8 mouse cellular contexts compared by ENCODE assay signal in the genomic region with DNA sequence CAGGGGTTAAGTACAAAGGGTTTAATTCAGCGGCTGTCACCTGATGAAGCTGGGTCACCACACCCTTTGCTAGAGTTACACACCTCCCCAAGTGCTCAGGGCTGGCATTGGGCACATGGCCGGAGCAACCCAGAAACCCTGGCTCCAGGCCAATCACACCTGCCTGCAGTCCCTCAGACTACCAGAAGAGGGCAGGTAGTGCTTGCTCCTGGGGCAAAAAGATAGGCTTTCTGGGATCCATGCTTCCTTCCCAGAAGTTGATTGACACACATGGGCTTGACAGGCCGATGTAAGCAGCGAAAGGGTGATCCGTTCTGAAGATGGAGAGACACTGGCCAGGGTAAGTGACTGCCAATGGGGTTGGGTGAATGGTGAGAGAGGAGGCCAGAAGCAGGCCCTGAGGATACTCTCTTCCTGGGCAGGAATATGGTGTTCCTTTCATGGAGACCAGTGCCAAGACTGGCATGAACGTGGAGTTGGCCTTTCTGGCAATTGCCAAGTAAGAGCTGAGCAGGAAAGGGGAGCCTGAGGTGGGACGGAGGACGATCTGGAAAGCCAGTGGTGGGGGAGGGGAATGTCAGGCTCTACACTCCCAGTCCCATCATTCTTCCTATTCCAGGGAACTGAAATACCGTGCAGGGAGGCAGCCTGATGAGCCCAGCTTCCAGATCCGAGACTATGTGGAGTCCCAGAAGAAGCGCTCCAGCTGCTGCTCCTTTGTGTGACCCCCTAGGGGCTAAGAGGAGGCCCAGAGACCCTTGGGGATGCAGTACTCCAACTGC. TPM values are rescaled to one million over a fixed set of nuclear protein-coding genes. Genes with fewer than 3 reads are reported as not detected.
DNase-seq lines count a peak whose midpoint lies in the region; ATAC-seq lines count a peak whose summit lies in the region.

No protein-coding gene starts in this region.

- no peak for ATAC-seq in liver, embryonic 13.5 days (ENCODE audit: low read depth)
- no peak for ATAC-seq in megakaryocyte progenitor cell, adult 5-6 weeks (replicated peaks; ENCODE audit: poor library complexity)

- no peaks in the 10 kb centered on the region for H3K36me3 ChIP-seq in liver, embryonic 13.5 days

- peak; percentile 68 for DNase-seq in ovary, postnatal 10 days (ENCODE audit: low spot score)
- no peak for DNase-seq in ovary, adult 18-20 months (ENCODE audit: low spot score)
- peak; percentile 89 for DNase-seq in ZHBTc4 (ENCODE audit: low read depth, low spot score)
- peak; percentile 91 to 97 for DNase-seq in cerebellum, postnatal 36 days
- peak; percentile 85 for DNase-seq in heart, postnatal 4 days
- DNase-seq in liver, embryonic 13.5 days = peak; percentile 48
- peak; percentile 81 to 83 for DNase-seq in spleen, postnatal 10 days (ENCODE audit: low spot score in 2 of 2)

- WGBS in liver, embryonic 13.5 days (ENCODE audit: insufficient replicate concordance) = 58% methylated on average over 11 of the region's 11 CpGs

- no peak overlapping the region for H3K4me3 ChIP-seq in liver, embryonic 13.5 days (replicated peaks)

- H3K27ac ChIP-seq in liver, embryonic 13.5 days = no peak overlapping the region

- no peak overlapping the region for H3K9ac ChIP-seq in liver, embryonic 13.5 days

- H3K9me3 ChIP-seq in liver, embryonic 13.5 days (replicated peaks) = no peaks in the 10 kb centered on the region

- peaks cover 76% of the 10 kb centered on the region for H3K4me1 ChIP-seq in liver, embryonic 13.5 days (replicated peaks)

- H3K27me3 ChIP-seq in liver, embryonic 13.5 days = peaks cover 25% of the 10 kb centered on the region

- no peak overlapping the region for H3K4me2 ChIP-seq in liver, embryonic 13.5 days

RNA-seq across cellular contexts. Expression of a gene that starts 2.9 kb away (rescaled TPM):
- total RNA-seq in heart, postnatal 4 days (2021) = 10 to 100 TPM; 13.9 to 15.3 TPM
- 59.8 and 69.9 TPM in 2 replicates for polyA plus RNA-seq in liver, embryonic 13.5 days (2015; fragmentation: Nextera tagmentation; extraction: Ambion mirVana)
- 51.4 TPM in 2 replicates for total RNA-seq in megakaryocyte progenitor cell, adult 5-6 weeks (2015)
- total RNA-seq in megakaryocyte progenitor cell, adult 5-6 weeks (2017) = 44.7 and 49.4 TPM in 2 replicates

RNA-seq across cellular contexts. Expression of a gene that starts 26.4 kb away (rescaled TPM):
- under 1 TPM; 0.31 to 0.52 TPM for total RNA-seq in heart, postnatal 4 days (2021)
- 0.97 TPM in 2 replicates for polyA plus RNA-seq in liver, embryonic 13.5 days (2015; fragmentation: Nextera tagmentation; extraction: Ambion mirVana)
- total RNA-seq in megakaryocyte progenitor cell, adult 5-6 weeks (2015) = 2.1 and 2.3 TPM in 2 replicates
- 1.6 and 1.8 TPM in 2 replicates for total RNA-seq in megakaryocyte progenitor cell, adult 5-6 weeks (2017)

RNA-seq across cellular contexts. Expression of a gene that starts 27.1 kb away (rescaled TPM):
- 1 to 10 TPM; 5.2 to 9.3 TPM for total RNA-seq in heart, postnatal 4 days (2021)
- 5.1 and 6.8 TPM in 2 replicates for polyA plus RNA-seq in liver, embryonic 13.5 days (2015; fragmentation: Nextera tagmentation; extraction: Ambion mirVana)
- 7.8 and 8.3 TPM in 2 replicates for total RNA-seq in megakaryocyte progenitor cell, adult 5-6 weeks (2015)
- total RNA-seq in megakaryocyte progenitor cell, adult 5-6 weeks (2017) = 2.4 and 8.2 TPM in 2 replicates

RNA-seq across cellular contexts. Expression of a gene that starts 27.5 kb away (rescaled TPM):
- total RNA-seq in heart, postnatal 4 days (2021) = 10 to 100 TPM; 11.9 to 12.0 TPM
- polyA plus RNA-seq in liver, embryonic 13.5 days (2015; fragmentation: Nextera tagmentation; extraction: Ambion mirVana) = 11.9 and 13.3 TPM in 2 replicates
- 17.4 and 17.8 TPM in 2 replicates for total RNA-seq in megakaryocyte progenitor cell, adult 5-6 weeks (2015)
- 20.2 and 25.5 TPM in 2 replicates for total RNA-seq in megakaryocyte progenitor cell, adult 5-6 weeks (2017)
